Mouse (Mus musculus) erythroblast, embryonic 14.5 days (primary cell): ENCODE results near the gene Cept1. TPM values are rescaled to one million over a fixed set of nuclear protein-coding genes. Genes with fewer than 3 reads are reported as not detected.
A peak's percentile ranks its signal among the peaks of the same experiment; 100 is the strongest.
"Not testable (repeated sequence)": the region's sequence is repeated elsewhere in the genome, so short reads cannot be mapped to it uniquely, and the experiment has no call there.

Experiments
- H3K27me3 ChIP-seq: 2 replicates; pipeline ENCODE4 v1.6.1; 2012; ENCODE audit warnings: inconsistent platforms; ENCODE audit not compliant: control insufficient read depth
- H3K36me3 ChIP-seq: 2 replicates; pipeline ENCODE4 v1.6.1; 2012; ENCODE audit warnings: mild to moderate bottlenecking, inconsistent platforms; ENCODE audit not compliant: control insufficient read depth
- H3K4me1 ChIP-seq: 2 replicates; pipeline ENCODE4 v1.6.1; 2012; ENCODE audit warnings: inconsistent platforms; ENCODE audit not compliant: control insufficient read depth
- H3K4me3 ChIP-seq: replicated peaks from 2 replicates; pipeline ENCODE3; 2012; ENCODE audit warnings: moderate library complexity, mild to moderate bottlenecking, inconsistent platforms
- H3K9me3 ChIP-seq: 2 replicates; pipeline ENCODE4 v1.6.1; 2012; ENCODE audit warnings: low read length, inconsistent platforms, mixed read lengths; ENCODE audit not compliant: control insufficient read depth
- GATA1 ChIP-seq: IDR thresholded peaks from 2 replicates; pipeline ENCODE4 v1.6.1; 2012; ENCODE audit warnings: low read length, inconsistent platforms, mixed read lengths
- TAL1 ChIP-seq: IDR thresholded peaks from 3 replicates; pipeline ENCODE4 v1.6.1; 2012; ENCODE audit warnings: low read length, inconsistent platforms, mixed read lengths
- polyA plus RNA-seq: library from polyadenylated mRNA; stranded (reverse); fragments of >175 nt; gene quantifications from 2 replicates; pipeline ENCODE4 v1.2.3, GENCODE M21; 2012

Cept1 gene
- polyA plus RNA-seq = 0.19 and 0.29 TPM in 2 replicates

DNA sequence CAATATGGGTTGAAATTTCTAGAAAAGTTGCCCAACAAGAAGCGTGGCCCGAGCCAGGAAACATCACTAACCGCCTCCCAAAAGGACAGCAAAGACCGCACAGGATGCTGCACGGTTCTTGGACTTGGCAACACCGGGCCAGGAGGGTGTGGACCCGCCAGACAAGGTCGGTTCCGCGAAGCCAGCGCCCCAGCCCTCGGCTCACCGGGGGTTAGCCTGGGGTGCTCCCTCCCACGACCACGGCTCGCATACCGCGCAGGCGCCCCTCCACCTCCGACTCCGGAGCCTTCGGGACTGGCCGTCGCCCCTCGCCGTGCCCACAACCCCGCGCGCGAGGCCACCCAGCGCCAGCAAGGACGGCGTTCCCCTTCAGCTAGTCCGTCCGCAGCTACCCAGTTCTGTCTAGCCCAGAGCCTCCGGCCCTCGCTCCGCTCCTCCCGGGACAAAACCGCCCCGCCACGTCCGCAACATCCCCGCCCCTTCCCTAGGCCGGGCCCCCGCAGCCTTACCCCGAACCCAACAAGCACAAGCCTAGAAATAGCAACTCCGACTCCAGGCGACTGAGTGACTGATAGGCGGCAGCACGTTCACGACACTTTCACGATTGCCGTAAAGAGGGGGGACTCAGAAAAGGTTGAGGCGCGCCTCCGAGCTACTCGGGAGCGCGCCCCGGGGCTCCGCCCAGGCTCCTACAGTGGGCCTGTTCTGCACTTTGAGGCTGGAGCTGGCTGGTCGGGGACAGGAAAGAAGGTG, at the start of gene Cept1, which contains the start of gene Dram2:
Cept1 (minus strand) TSS at position 632 of the 753 bp plus-strand sequence.
Dram2 (plus strand) TSS at position 628 of the 753 bp plus-strand sequence.
- Histone ChIP-seq H3K9me3 (no peaks in the 10 kb centered on the region), H3K36me3 (no peaks in the 10 kb centered on the region), H3K27me3 (no peaks in the 10 kb centered on the region), H3K4me1 (peaks cover 35% of the 10 kb centered on the region), H3K4me3 (peak within 1 kb of the TSS; percentile 98)
- TF ChIP-seq TAL1 = no peak
- no peak for TF ChIP-seq GATA1

GRCm38 (mm10) chr3:106593631-106594030, 46.0 kb upstream of the Cept1 start:
- H3K27me3 ChIP-seq, H3K4me1 ChIP-seq, H3K9me3 ChIP-seq, H3K4me3 ChIP-seq, H3K36me3 ChIP-seq: not testable (repeated sequence)

GRCm38 (mm10) chr3:106579296-106579695, 31.7 kb upstream of the Cept1 start:
- Histone ChIP-seq H3K4me1 (no peaks in the 10 kb centered on the region), H3K27me3 (no peaks in the 10 kb centered on the region), H3K36me3 (no peaks in the 10 kb centered on the region), H3K4me3 (no peak overlapping the region), H3K9me3 (no peaks in the 10 kb centered on the region)
- no peak for TF ChIP-seq GATA1
- no peak for TF ChIP-seq TAL1

DNA sequence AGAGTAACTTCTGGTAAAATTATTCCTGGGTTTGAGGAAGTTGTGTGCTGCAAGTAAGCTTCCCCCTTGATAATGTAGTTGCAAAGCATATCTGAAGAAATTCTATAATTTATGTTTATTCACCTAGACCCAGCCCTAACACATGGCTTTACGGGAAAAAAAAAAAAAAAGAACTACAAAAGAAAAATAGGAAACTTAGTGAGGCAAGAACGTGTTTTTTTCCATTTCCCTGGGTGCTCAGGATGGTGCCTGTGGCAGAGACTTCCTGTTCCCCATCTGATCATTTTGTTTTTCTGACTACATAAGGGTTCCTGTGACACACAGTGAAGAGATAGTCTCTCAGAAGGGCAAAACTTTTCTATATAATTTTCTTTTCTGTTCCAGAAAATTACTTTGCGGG, 25.6 kb upstream of the Cept1 start:
- Histone ChIP-seq H3K27me3 (no peaks in the 10 kb centered on the region), H3K36me3 (peaks cover 2% of the 10 kb centered on the region; the same call in 1 of the 2 replicates), H3K4me3 (no peak overlapping the region), H3K9me3 (no peaks in the 10 kb centered on the region), H3K4me1 (no peaks in the 10 kb centered on the region)
- TF ChIP-seq GATA1 (no peak), TAL1 (no peak)

- H3K36me3 ChIP-seq = peaks cover 2% of the 10 kb centered on the region; the same call in 1 of the 2 replicates
Observed at GRCm38 (mm10) chr3:106565876-106566275, 18.3 kb upstream of the Cept1 start.

DNA sequence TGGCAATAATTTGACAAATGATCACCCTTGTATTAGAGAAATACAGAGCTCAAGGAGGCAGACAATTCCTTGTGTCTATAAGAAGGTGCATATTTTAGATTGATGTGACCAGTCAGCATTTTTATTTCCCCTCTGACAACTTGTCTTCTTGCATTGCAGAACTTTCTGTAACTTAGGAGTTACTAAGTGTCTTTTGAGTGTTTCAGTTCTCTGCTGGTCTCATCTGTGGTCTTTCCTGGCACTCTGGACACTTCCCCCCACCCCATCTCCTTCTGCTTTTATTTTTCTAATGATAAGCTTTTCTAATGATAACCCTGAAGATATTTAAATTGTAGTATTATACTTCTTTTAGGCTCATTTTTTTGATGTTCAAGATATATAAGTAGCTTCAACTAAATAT, 10.7 kb upstream of the Cept1 start:
- peaks cover 24% of the 10 kb centered on the region for H3K36me3 ChIP-seq
- no peak for TF ChIP-seq TAL1
- TF ChIP-seq GATA1 = no peak
- H3K9me3 ChIP-seq = no peaks in the 10 kb centered on the region
- peaks cover 3% of the 10 kb centered on the region for H3K4me1 ChIP-seq
- H3K4me3 ChIP-seq = no peak overlapping the region
- H3K27me3 ChIP-seq = no peaks in the 10 kb centered on the region

More at GRCm38 (mm10) chr3:106565876-106566275, 18.3 kb upstream of the Cept1 start:
- Histone ChIP-seq H3K4me1 (no peaks in the 10 kb centered on the region), H3K4me3 (no peak overlapping the region), H3K27me3 (no peaks in the 10 kb centered on the region), H3K9me3 (no peaks in the 10 kb centered on the region)
- TF ChIP-seq TAL1 (no peak), GATA1 (no peak)

GRCm38 (mm10) chr3:106555743-106556250, 8.2 kb upstream of the Cept1 start:
- no peak for TF ChIP-seq TAL1
- no peaks in the 10 kb centered on the region for H3K27me3 ChIP-seq
- H3K36me3 ChIP-seq = peaks cover 24% of the 10 kb centered on the region
- H3K4me3 ChIP-seq = no peak overlapping the region
- peaks cover 3% of the 10 kb centered on the region for H3K4me1 ChIP-seq
- H3K9me3 ChIP-seq = no peaks in the 10 kb centered on the region

DNA sequence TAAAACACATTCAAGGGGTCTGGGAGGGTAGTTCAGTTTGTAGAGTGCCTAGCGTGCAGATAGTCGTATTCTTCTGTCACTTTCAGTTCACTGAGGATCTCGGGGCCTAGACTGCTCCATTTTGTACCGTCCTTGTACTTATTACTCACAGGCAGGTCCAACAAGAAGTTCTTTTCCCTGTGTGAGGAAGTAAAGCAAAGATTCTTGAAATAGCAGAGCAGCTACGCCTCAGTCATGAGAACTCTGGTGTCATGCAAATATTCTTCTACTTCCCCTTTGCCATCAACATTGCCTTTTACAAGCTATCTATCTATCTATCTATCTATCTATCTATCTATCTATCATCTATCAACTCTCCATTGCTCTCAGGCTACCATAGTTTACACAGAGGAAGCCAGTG, 5.8 kb upstream of the Cept1 start:
- H3K4me3 ChIP-seq = no peak overlapping the region
- H3K27me3 ChIP-seq = no peaks in the 10 kb centered on the region
- H3K36me3 ChIP-seq = peaks cover 24% of the 10 kb centered on the region
- TF ChIP-seq TAL1 (no peak), GATA1 (no peak)
- peaks cover 7% of the 10 kb centered on the region for H3K4me1 ChIP-seq
- no peaks in the 10 kb centered on the region for H3K9me3 ChIP-seq

- H3K27me3 ChIP-seq = no peaks in the 10 kb centered on the region
- peaks cover 4% of the 10 kb centered on the region; the same call in 1 of the 2 replicates for H3K36me3 ChIP-seq
- H3K4me3 ChIP-seq = no peak overlapping the region
- peaks cover 35% of the 10 kb centered on the region for H3K4me1 ChIP-seq
- TF ChIP-seq GATA1 (no peak), TAL1 (no peak)
- H3K9me3 ChIP-seq = no peaks in the 10 kb centered on the region
Observed at GRCm38 (mm10) chr3:106548971-106549370, 1.4 kb upstream of the Cept1 start.
